Mouse (Mus musculus): Measurements from ENCODE around the gene Actl10.
A peak's percentile ranks its signal among the peaks of the same experiment; 100 is the strongest.

Actl10 gene

DNA sequence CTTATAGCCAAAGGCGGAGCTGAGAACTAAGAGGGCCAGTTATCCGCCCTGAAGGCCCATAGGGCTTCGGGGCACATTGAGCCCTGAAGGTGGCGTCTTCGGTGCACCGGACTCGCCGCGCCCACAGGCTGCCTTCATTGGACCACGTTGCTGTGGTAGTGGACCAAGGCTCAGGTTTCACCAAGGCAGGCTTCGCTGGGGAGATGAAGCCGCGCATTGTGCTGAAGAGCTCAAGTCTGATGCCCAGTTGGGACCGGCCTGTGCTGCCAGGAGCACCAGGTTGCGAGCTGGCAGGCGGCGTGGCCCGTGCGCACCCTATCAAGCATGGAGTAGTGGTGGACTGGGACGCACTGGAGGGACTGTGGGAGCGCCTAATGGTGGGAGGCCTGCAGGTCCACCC, 351 bp downstream of the Actl10 start:
- DNase-seq (ENCODE audit: low spot score in 2 of 2) = no peak

DNA sequence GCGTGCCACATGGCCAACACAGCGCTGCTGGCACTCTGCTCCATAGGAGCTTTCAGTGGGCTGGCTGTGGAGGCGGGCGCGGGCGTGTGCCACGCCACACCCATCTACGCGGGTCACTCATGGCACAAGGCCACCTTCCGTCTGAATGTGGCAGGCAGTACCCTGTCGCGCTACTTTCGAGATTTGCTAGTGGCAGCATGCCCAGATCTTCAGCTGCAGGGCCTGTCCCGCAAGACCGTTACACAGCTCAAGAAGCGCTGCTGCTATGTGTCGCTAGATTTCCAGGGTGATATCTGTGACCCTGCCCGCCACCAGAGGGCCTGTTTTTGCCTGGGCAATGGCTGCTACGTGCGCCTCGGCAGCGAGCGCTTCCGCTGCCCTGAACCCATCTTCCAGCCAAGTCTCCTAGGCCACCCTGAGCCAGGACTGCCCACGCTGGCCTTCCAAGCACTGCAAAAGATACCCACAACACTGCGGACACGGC, 890 bp downstream of the Actl10 start:
- peak; percentile 75 to 79 for DNase-seq (ENCODE audit: low spot score in 2 of 2)

DNA sequence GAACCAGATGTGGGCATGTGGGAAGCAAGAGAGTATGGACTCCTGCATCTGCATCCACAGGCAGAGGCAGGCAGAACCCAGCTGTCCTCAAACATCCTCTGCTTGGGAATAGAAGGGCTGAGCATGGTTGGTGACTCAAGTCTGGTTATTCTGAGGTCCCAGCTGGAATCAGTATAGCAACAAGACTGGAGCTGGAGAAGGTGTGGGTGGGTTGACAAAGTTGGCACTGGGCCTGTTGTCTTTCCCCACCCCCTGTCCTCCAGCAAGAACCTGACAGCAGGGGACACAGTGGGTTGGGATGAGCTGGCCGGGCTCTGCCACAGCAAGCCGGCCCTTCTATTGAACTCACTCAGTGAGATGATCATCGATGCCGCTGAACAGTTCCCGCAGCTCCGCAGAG, 3.7 kb downstream of the Actl10 start:
- DNase-seq (ENCODE audit: low spot score in 2 of 2) = no peak

- DNase-seq (ENCODE audit: low spot score in 2 of 2) = no peak
These were observed 5.7 kb downstream of the Actl10 start for GRCm38 (mm10) chr2:154557184-154557832.

DNA sequence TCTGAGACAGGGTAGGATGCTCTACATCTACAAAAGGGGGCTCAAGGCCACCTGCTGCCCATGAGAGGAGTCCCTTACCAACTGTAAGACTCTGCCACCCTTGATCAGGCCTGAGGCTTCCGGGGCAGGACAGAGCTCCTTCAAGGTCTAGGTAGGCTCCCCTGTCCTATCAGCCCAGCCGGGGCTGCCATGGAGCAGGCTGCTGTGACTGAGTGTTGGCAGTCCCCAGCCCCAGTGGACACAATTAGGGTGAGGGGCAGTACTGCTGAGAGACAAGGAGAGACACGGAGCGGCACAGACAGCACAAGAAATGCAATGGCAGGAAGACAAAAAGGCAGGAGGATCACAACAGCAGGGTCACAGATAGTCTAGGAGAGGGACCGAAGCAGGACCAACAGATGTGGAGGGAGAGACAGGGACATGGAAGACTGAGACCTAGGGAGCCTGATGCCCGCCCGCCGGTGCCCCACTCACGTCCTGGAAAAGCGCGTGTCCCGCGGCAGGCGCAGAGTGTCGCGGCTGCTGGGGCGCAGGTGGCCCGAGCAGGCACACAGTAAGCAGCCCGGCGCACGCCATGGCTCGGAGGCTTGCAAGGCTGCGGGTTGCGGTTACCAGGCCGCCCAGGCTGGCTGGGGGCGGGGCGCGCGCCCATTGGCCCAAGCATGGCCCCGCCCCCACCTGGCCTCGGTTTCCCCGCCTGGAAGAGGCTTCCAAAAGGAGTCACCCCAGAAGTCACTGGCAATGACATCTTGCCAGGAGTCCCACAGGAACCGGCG, 6.9 kb downstream of the Actl10 start, which contains the start of gene Necab3:
Gene Necab3 (minus strand): TSS at position 627 of the 776 bp plus-strand sequence.
- DNase-seq (ENCODE audit: low spot score in 2 of 2) = no peak

- DNase-seq (ENCODE audit: low spot score in 2 of 2) = no peak
These were observed 12.1 kb downstream of the Actl10 start for GRCm38 (mm10) chr2:154563612-154564170.

GRCm38 (mm10) chr2:154565562-154565961, 14.0 kb downstream of the Actl10 start:
- no peak for DNase-seq (ENCODE audit: low spot score in 2 of 2)

GRCm38 (mm10) chr2:154566641-154567040, 15.1 kb downstream of the Actl10 start:
- DNase-seq (ENCODE audit: low spot score in 2 of 2) = no peak

DNA sequence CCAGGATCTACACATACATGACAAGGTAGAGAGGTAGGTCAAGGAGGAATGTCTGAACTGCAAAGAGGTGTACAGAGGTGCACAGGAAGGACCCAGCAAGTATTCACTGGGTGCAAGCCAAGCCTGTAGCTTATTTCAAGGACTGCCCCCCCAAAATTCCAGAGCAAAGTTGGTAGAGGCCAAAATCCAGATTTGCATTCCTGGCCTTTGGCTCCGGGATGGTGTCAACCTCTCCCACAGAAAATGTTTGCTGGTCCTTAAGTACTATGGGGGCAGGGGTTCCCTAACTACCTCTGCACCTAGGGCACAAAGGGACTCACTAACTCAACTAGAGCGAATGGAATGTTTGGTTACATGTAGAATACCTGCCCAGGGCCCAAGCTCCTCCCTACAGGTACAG, 16.2 kb downstream of the Actl10 start:
- DNase-seq (ENCODE audit: low spot score in 2 of 2) = no peak

DNA sequence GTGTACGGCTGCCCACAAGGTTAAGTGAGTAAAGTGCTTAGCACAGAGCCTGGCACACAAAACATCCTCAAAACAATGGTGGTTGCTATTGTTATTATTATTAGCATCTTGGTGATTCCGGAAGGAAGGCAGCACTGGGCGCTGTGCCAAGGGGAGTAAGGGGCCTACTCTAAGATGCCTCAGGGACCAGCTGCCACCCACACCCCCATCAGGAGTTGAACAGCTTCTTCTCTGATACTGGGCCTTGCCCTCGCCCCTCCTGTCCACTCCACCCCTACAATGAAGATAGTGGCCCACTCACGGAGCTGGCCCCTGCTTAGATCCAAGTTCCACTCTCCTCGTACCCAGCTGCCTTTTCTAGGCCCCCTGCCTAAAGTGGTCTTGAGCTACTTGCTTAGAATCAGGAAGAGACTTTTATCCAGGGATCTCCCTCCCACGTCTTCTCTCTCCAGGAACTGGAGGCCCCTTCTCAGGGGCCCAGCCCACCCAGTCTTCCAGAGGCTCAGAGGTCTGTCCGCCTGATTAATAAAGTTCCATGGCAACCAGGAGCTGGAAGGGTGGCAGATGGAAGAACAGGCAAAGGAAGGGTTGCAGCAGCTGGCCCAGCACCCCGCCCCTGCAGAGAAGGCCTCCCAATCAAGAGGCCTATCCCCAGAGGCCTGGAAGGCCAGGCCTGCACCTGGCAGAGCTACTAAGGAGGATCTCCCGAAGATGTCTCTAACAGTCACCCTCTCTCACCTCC, 16.9 kb downstream of the Actl10 start:
- no peak for DNase-seq (ENCODE audit: low spot score in 2 of 2)

DNA sequence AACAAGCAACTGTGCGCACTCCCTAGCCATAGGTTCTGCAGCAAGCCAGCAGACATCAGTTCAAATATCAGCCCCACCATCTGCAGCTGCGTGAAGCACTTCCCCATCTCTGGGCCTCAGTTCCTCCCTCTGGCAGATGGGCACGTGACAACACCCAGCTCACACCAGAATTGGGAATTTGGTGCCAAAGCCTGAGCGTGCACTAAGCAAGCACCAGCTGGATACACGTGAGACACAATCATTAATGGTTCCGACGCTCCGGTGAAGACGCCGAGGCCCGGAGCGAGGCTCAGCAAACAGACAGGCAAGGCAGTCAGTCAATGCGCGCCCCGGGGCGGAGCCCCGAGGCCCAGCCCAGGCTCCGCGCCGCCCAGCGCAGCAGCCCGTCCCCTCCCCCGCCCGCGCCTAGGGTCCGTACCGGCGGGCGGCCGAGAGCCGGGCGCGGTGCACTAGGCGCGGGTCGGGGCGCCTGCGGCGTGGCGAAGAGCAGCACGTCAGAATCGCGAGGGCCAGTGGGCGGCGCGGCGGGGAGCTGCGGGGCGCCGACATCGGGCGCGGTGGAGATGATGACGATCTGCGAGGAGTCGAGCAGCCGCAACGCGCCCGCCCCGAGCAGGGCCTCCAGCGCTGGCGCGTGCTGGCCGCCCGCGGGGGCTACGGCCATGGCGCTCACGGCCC, 17.6 kb downstream of the Actl10 start:
- DNase-seq (ENCODE audit: low spot score in 2 of 2) = peak in 1 of 2 experiments; percentile 57

DNA sequence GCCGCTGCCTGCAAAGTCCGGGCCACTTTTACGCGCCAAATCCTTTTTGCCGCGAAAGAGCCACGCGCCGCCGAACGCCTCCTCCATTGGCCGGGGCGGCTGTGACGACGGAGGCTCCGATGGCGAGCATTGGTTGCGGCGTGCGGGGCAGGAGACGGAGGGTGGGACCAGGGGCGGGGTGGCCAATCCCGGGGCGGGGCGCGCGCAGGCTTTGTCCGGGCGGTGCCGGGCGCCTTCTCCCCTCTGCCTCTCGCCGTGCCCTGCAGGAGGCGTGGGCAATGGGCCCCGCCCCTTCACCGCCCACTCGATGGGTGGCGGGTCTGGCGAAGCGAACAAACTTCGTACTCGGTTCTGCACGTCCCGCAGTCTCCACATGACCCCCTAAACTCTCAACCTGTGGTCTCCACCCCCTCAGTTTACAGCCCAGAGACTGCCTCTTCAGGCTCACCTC, 18.3 kb downstream of the Actl10 start, which contains the start of gene E2f1:
Gene E2f1 (minus strand): TSS at position 57 of the 451 bp plus-strand sequence.
- DNase-seq (ENCODE audit: low spot score in 2 of 2) = peak; percentile 85 to 93

DNA sequence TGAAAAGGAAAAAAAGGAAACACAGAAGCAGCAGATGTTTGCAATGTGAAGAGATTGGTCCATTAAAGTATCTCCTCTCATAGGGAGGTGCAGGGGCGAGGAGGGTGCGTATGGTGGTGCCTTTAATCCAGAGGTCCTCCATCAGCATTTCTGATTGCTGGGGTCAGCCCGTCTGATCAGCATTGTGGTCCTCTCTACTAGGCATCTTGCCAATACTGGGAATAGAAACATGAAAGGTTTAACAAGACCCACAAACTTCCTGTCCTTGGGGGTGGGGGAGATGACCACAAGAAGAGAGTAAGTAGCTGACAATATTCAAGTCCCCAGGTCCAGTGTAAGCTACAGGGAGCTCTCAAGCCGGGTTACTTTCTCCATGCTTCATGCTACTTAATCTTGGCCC, 19.1 kb downstream of the Actl10 start:
- DNase-seq (ENCODE audit: low spot score in 2 of 2) = no peak

DNA sequence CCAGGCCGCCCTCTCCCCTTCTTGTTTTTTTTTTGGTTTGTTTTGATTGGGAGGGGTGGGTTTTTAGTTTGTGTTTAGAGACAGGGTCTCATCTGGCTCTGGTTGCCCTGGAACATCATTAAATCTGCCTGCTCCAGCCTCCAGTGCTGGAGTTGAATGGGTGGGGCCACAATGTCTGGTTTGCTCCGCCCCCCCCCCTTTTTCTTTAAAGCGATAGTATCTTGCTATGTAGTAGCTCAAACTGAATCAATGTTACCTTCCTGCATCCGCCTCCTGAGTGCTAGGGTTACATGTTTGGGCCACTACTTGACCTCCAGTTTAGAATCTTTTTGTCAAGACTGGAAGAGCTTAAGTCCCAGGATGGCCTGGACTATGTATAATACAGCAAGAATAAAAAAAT, 19.7 kb downstream of the Actl10 start:
- DNase-seq (ENCODE audit: low spot score in 2 of 2) = no peak

DNA sequence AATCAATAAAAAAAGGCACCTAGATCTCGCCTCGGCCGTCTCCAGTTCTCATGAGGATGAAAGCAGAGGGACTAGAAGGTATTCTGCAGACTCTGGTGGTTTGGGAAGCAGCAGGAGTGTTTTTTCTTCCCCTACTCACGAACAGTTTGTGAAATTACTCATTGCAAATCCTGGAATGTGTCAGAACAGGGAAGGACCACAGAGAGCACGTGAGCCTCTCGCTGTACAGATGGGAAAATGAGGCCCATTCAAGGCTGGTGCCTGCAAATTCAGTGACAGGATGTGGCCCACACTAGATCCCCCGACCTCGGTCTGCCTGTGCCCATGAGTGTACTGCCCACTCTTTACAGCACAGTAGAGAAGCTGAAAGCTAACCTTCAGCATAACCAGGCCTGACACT, 20.4 kb downstream of the Actl10 start:
- DNase-seq (ENCODE audit: low spot score in 2 of 2) = no peak

GRCm38 (mm10) chr2:154572996-154573395, 21.4 kb downstream of the Actl10 start:
- DNase-seq (ENCODE audit: low spot score in 2 of 2) = no peak

DNA sequence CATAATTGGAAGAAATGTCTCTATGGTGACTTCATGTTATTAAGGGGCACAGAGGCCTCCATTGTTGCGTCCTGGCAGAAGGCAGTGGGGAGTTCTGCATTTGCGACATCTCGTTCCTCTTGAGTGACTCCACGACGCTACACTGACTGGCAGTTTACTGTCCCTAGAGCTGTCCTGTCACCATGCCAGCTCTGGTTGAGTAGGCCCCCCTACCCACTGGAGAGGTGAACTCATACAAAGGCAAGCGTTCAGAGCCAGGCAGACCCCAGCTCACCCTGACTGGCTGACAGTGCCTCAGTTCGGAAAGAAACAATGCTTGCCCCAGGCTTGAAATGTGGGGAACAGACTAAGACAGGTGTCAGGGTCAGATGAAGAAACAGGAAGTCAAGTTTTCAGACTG, 22.7 kb downstream of the Actl10 start:
- no peak for DNase-seq (ENCODE audit: low spot score in 2 of 2)

GRCm38 (mm10) chr2:154576876-154577743, 25.5 kb downstream of the Actl10 start:
- DNase-seq (ENCODE audit: low spot score in 2 of 2) = no peak

DNA sequence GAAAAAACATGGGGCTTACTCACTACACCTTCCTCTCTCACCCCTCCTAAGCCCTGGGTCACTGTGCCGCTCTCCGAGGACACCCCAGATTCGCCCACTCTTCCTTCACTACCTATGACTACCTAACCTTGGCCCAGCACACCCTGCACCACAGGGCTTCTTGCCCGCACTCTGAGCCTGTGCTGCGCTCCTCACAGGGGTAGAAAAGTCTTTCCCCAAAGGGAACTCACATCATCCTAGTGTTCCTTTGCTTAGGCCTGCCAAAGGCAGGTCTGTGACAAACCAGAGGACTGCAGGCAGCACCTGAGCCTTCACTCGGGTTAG, 26.1 kb downstream of the Actl10 start:
- no peak for DNase-seq (ENCODE audit: low spot score in 2 of 2)

DNA sequence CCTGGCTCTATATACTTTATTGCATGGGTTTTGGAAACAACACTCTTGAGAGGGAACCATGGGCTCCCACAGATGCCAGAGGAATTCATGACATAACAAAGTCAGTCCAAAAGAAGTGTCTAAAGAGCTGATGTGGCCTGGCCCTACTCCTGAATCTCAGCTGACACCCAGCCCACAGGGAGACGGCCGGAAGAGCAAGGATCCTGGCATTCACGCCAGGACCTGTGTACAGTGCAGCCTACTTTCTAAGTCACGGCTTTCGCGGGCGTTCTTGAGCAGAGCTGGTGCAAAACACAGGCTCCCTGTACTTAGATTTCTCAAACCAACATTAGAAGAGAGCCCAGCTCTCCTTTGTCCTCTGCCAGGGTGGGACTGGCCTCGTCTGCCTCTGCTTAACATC, 29.0 kb downstream of the Actl10 start:
- DNase-seq (ENCODE audit: low spot score in 2 of 2) = no peak

- DNase-seq (ENCODE audit: low spot score in 2 of 2) = no peak
These were observed 29.8 kb downstream of the Actl10 start for GRCm38 (mm10) chr2:154581421-154581820.

Data from frontal cortex, postnatal 10 days (tissue).